Mouse (Mus musculus): ENCODE measurements around the gene Wdr78. TPM values are rescaled to one million over a fixed set of nuclear protein-coding genes. Genes with fewer than 3 reads are reported as not detected.

Gene Wdr78
- polyA plus RNA-seq, 1 experiment: 0.47 TPM

DNA sequence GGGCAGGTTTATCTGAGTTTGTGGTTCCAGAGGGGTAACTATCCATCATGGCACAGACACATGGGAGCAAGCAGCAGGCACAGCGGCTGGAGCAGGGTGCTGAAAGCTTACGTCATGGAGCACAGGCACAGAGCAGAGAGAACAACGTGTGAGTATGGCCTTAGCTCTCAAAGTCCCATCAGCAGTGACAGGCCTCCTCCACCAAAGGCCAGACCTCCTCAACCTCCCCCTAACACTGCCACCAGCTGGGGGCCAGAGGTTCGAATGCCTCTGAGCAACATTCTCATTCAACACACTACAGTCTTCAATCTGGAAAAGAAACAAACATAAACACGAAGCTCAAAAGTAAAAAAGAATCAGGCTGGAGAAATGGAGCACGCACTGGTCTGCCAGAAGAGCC, 125.8 kb downstream of the Wdr78 start:
- H3K27me3 ChIP-seq (ENCODE audit: control insufficient read depth, insufficient read depth, insufficient read length): no peaks in the 10 kb centered on the region
- TF ChIP-seq POLR2A (IDR thresholded peaks at IDR 0.05; ENCODE audit: insufficient read length, low read depth) (no peak), TCF12 (IDR thresholded peaks at IDR 0.05; ENCODE audit: insufficient read depth, poor library complexity, severe bottlenecking) (no peak), MYOG (IDR thresholded peaks at IDR 0.05; ENCODE audit: control insufficient read depth in 1 of 3, insufficient read depth in 1 of 3, insufficient read length in 2 of 3, low read depth in 2 of 3) (no peak), REST (IDR thresholded peaks at IDR 0.05; ENCODE audit: insufficient read depth, insufficient read length) (no peak), MYOD1 (IDR thresholded peaks at IDR 0.05; ENCODE audit: control insufficient read depth in 1 of 3, insufficient read length in 2 of 3, low read depth in 2 of 3) (no peak), TCF3 (IDR thresholded peaks at IDR 0.05; ENCODE audit: insufficient read length, low read depth) (no peak), USF1 (IDR thresholded peaks at IDR 0.05; ENCODE audit: low read depth) (no peak), CEBPB (IDR thresholded peaks at IDR 0.05; ENCODE audit: insufficient read depth, poor library complexity, severe bottlenecking) (no peak), MAX (IDR thresholded peaks at IDR 0.05; ENCODE audit: low read depth) (no peak), POLR2AphosphoS2 (IDR thresholded peaks at IDR 0.05; ENCODE audit: insufficient read length, low read depth) (no peak), E2F4 (IDR thresholded peaks at IDR 0.05; ENCODE audit: insufficient read depth) (no peak), SRF (IDR thresholded peaks at IDR 0.05; ENCODE audit: control insufficient read depth, insufficient read length, low read depth) (no peak)
- no peak overlapping the region for H3ac ChIP-seq (ENCODE audit: control insufficient read depth, insufficient read length)
- H3K79me2 ChIP-seq (ENCODE audit: control insufficient read depth, insufficient read depth): no peaks in the 10 kb centered on the region
- H3K4me2 ChIP-seq (ENCODE audit: low read depth): no peak overlapping the region
- no peaks in the 10 kb centered on the region for H3K36me3 ChIP-seq (ENCODE audit: control insufficient read depth, insufficient read depth)
- no peak overlapping the region for H3K4me3 ChIP-seq

Other genes with a start within 250 kb of the Wdr78 start
- gene Tctex1d1, start 135.9 kb downstream of the Wdr78 start, polyA plus RNA-seq (2012; fragmentation: generic; extraction: Trizol): not detected
- not detected for gene Insl5, start 87.7 kb downstream of the Wdr78 start, polyA plus RNA-seq (2012; fragmentation: generic; extraction: Trizol)
- 6.4 TPM for gene Mier1, start 165 bp downstream of the Wdr78 start, polyA plus RNA-seq (2012; fragmentation: generic; extraction: Trizol)
- 4.2 TPM for gene Slc35d1, start 100.6 kb upstream of the Wdr78 start, polyA plus RNA-seq (2012; fragmentation: generic; extraction: Trizol)
- not detected for gene 4921539E11Rik, start 176.3 kb upstream of the Wdr78 start, polyA plus RNA-seq (2012; fragmentation: generic; extraction: Trizol)
- 7.2 TPM for gene Oma1, start 199.3 kb upstream of the Wdr78 start, polyA plus RNA-seq (2012; fragmentation: generic; extraction: Trizol)